Mouse (Mus musculus): ENCODE results near the gene Ackr3. TPM values are rescaled to one million over a fixed set of nuclear protein-coding genes. Genes with fewer than 3 reads are reported as not detected.

Ackr3 gene
- polyA plus RNA-seq, 1 experiment from 2014 or later, result 14.6 TPM

- Histone ChIP-seq H3K9ac (ENCODE audit: low read length) (no peak overlapping the region), H3K4me3 (ENCODE audit: low read depth, low read length) (no peak overlapping the region), H3K4me2 (replicated peaks; ENCODE audit: low read depth) (no peak overlapping the region), H3K27me3 (ENCODE audit: control insufficient read depth, insufficient read depth, low read length) (no peaks in the 10 kb centered on the region), H3K36me3 (ENCODE audit: control insufficient read depth, insufficient read depth, low read length) (no peaks in the 10 kb centered on the region), H3K9me3 (ENCODE audit: control insufficient read depth, low read length) (no peaks in the 10 kb centered on the region), H3K27ac (replicated peaks) (no peak overlapping the region), H3K4me1 (replicated peaks; ENCODE audit: control insufficient read depth, insufficient read depth) (peaks cover 12% of the 10 kb centered on the region)
- ATAC-seq (ENCODE audit: low FRiP score, low TSS enrichment) (no peak), DNase-seq (ENCODE audit: low spot score) (no peak)
- WGBS, result 79% methylated on average over 6 of the region's 6 CpGs
- no peak for TF ChIP-seq CTCF (IDR thresholded peaks at IDR 0.05; ENCODE audit: low read depth)
- no peak for TF ChIP-seq EP300 (optimal IDR thresholded peaks at IDR 0.05)
Measured at GRCm38 (mm10) chr1:90210346-90210745, 6.6 kb downstream of the Ackr3 start.

GRCm38 (mm10) chr1:90210761-90211160, 7.0 kb downstream of the Ackr3 start:
- no peak for ATAC-seq (ENCODE audit: low FRiP score, low TSS enrichment)
- H3K4me1 ChIP-seq (replicated peaks; ENCODE audit: control insufficient read depth, insufficient read depth), result peaks cover 12% of the 10 kb centered on the region
- WGBS, result 63% methylated on average over 4 of the region's 4 CpGs
- no peak for TF ChIP-seq CTCF (IDR thresholded peaks at IDR 0.05; ENCODE audit: low read depth)
- TF ChIP-seq EP300 (optimal IDR thresholded peaks at IDR 0.05), result no peak
- H3K4me2 ChIP-seq (replicated peaks; ENCODE audit: low read depth), result no peak overlapping the region
- H3K9ac ChIP-seq (ENCODE audit: low read length), result no peak overlapping the region
- DNase-seq (ENCODE audit: low spot score), result no peak
- H3K27ac ChIP-seq (replicated peaks), result no peak overlapping the region
- no peaks in the 10 kb centered on the region for H3K27me3 ChIP-seq (ENCODE audit: control insufficient read depth, insufficient read depth, low read length)
- no peak overlapping the region for H3K4me3 ChIP-seq (ENCODE audit: low read depth, low read length)
- no peaks in the 10 kb centered on the region for H3K9me3 ChIP-seq (ENCODE audit: control insufficient read depth, low read length)
- no peaks in the 10 kb centered on the region; the same call in 1 of the 2 replicates for H3K36me3 ChIP-seq (ENCODE audit: control insufficient read depth, insufficient read depth, low read length)

DNA sequence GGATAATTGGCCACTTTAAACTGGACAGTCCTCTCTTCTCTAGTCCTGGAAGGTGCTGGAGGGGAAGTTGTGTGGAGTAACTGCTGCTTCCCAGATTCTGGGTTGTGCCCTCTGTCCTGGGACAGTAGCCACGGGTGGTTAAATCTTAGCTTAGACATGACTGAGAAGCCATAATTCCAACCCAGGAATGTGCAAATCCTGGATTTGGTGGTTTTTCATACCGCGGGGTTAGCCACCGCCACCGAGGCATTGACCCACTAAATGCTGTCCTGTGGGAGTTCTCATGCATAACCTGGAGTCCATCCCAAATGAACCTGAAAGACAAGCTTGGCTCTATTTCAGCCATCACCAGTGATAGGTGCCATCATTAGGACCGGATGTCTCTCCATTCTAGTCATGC, 8.6 kb downstream of the Ackr3 start:
- no peak for DNase-seq (ENCODE audit: low spot score)
- Histone ChIP-seq H3K9me3 (ENCODE audit: control insufficient read depth, low read length) (no peaks in the 10 kb centered on the region), H3K9ac (ENCODE audit: low read length) (no peak overlapping the region), H3K36me3 (ENCODE audit: control insufficient read depth, insufficient read depth, low read length) (no peaks in the 10 kb centered on the region; the same call in 1 of the 2 replicates), H3K4me1 (replicated peaks; ENCODE audit: control insufficient read depth, insufficient read depth) (peaks cover 10% of the 10 kb centered on the region; the same call in 1 of the 2 replicates), H3K27me3 (ENCODE audit: control insufficient read depth, insufficient read depth, low read length) (no peaks in the 10 kb centered on the region), H3K4me3 (ENCODE audit: low read depth, low read length) (no peak overlapping the region), H3K27ac (replicated peaks) (no peak overlapping the region), H3K4me2 (replicated peaks; ENCODE audit: low read depth) (no peak overlapping the region)
- ATAC-seq (ENCODE audit: low FRiP score, low TSS enrichment), result no peak
- 91% methylated on average over 6 of the region's 6 CpGs for WGBS
- TF ChIP-seq EP300 (optimal IDR thresholded peaks at IDR 0.05), result no peak

- ATAC-seq (ENCODE audit: low FRiP score, low TSS enrichment) (no peak), DNase-seq (ENCODE audit: low spot score) (no peak)
- H3K36me3 ChIP-seq (ENCODE audit: control insufficient read depth, insufficient read depth, low read length), result no peaks in the 10 kb centered on the region; the same call in 1 of the 2 replicates
- H3K27me3 ChIP-seq (ENCODE audit: control insufficient read depth, insufficient read depth, low read length), result no peaks in the 10 kb centered on the region
- no peaks in the 10 kb centered on the region for H3K9me3 ChIP-seq (ENCODE audit: control insufficient read depth, low read length)
- H3K9ac ChIP-seq (ENCODE audit: low read length), result no peak overlapping the region
- no peak overlapping the region for H3K27ac ChIP-seq (replicated peaks)
- H3K4me3 ChIP-seq (ENCODE audit: low read depth, low read length), result no peak overlapping the region
- TF ChIP-seq CTCF (IDR thresholded peaks at IDR 0.05; ENCODE audit: low read depth) (no peak), EP300 (optimal IDR thresholded peaks at IDR 0.05) (no peak)
- WGBS, result 82% methylated on average over 6 of the region's 6 CpGs
- H3K4me1 ChIP-seq (replicated peaks; ENCODE audit: control insufficient read depth, insufficient read depth), result peaks cover 7% of the 10 kb centered on the region; the same call in 1 of the 2 replicates
- no peak overlapping the region for H3K4me2 ChIP-seq (replicated peaks; ENCODE audit: low read depth)
Measured at GRCm38 (mm10) chr1:90212901-90213300, 9.1 kb downstream of the Ackr3 start.

- Histone ChIP-seq H3K9ac (ENCODE audit: low read length) (no peak overlapping the region), H3K4me2 (replicated peaks; ENCODE audit: low read depth) (no peak overlapping the region), H3K27ac (replicated peaks) (no peak overlapping the region), H3K4me3 (ENCODE audit: low read depth, low read length) (no peak overlapping the region), H3K27me3 (ENCODE audit: control insufficient read depth, insufficient read depth, low read length) (no peaks in the 10 kb centered on the region), H3K36me3 (ENCODE audit: control insufficient read depth, insufficient read depth, low read length) (no peaks in the 10 kb centered on the region; the same call in 1 of the 2 replicates), H3K4me1 (replicated peaks; ENCODE audit: control insufficient read depth, insufficient read depth) (0 out of 2 replicates have a peak, but pooled peaks cover 2% of the 10 kb centered on the region), H3K9me3 (ENCODE audit: control insufficient read depth, low read length) (no peaks in the 10 kb centered on the region)
- DNase-seq (ENCODE audit: low spot score) (no peak), ATAC-seq (ENCODE audit: low FRiP score, low TSS enrichment) (no peak)
- TF ChIP-seq EP300 (optimal IDR thresholded peaks at IDR 0.05), result no peak
- no peak for TF ChIP-seq CTCF (IDR thresholded peaks at IDR 0.05; ENCODE audit: low read depth)
- 94% methylated on average over 12 of the region's 12 CpGs for WGBS
Measured at GRCm38 (mm10) chr1:90214021-90214420, 10.2 kb downstream of the Ackr3 start.

- no peak for TF ChIP-seq CTCF (IDR thresholded peaks at IDR 0.05; ENCODE audit: low read depth)
- Histone ChIP-seq H3K27ac (replicated peaks) (no peak overlapping the region), H3K4me2 (replicated peaks; ENCODE audit: low read depth) (no peak overlapping the region), H3K27me3 (ENCODE audit: control insufficient read depth, insufficient read depth, low read length) (no peaks in the 10 kb centered on the region), H3K36me3 (ENCODE audit: control insufficient read depth, insufficient read depth, low read length) (no peaks in the 10 kb centered on the region; the same call in 1 of the 2 replicates), H3K9me3 (ENCODE audit: control insufficient read depth, low read length) (no peaks in the 10 kb centered on the region), H3K4me3 (ENCODE audit: low read depth, low read length) (no peak overlapping the region), H3K9ac (ENCODE audit: low read length) (no peak overlapping the region), H3K4me1 (replicated peaks; ENCODE audit: control insufficient read depth, insufficient read depth) (0 out of 2 replicates have a peak, but pooled peaks cover 2% of the 10 kb centered on the region)
- DNase-seq (ENCODE audit: low spot score) (no peak), ATAC-seq (ENCODE audit: low FRiP score, low TSS enrichment) (no peak)
- 81% methylated on average over 6 of the region's 6 CpGs for WGBS
Measured at GRCm38 (mm10) chr1:90214926-90215325, 11.1 kb downstream of the Ackr3 start.
